In genomic region chr6:109127203-109127602, GRCm38 (mm10) we compare ENCODE assay signal across 18 mouse cellular contexts.
DNase-seq lines count a peak whose midpoint lies in the region; ATAC-seq and TF ChIP-seq lines count a peak whose summit lies in the region.
"Had no signal": no experiment of that assay in that cellular context is flagged by ENCODE, and none has a peak within 500 bp of the region (broad histone marks: within the 10 kb centered on the region; RNA-seq: fewer than 3 reads in every experiment).

No protein-coding gene starts in this region.

- no peak overlapping the region for H3K4me3 ChIP-seq in midbrain, embryonic 14.5 days (replicated peaks; ENCODE audit: low read depth, low read length)
- H3K4me3 ChIP-seq in midbrain, postnatal 0 days (ENCODE audit: low read depth, low read length) = no peak overlapping the region
- H3K4me3 ChIP-seq in hindbrain, embryonic 13.5 days = no peak overlapping the region
- H3K4me3 ChIP-seq: embryonic facial prominence, embryonic 10.5 days; embryonic facial prominence, embryonic 12.5 days; forebrain, embryonic 13.5 days; forebrain, embryonic 15.5 days had no signal

- no peaks in the 10 kb centered on the region for H3K9me3 ChIP-seq in midbrain, embryonic 14.5 days (ENCODE audit: control insufficient read depth, low read length)
- H3K9me3 ChIP-seq in midbrain, postnatal 0 days (ENCODE audit: low read length) = no peaks in the 10 kb centered on the region
- no peaks in the 10 kb centered on the region for H3K9me3 ChIP-seq in hindbrain, embryonic 13.5 days
- H3K9me3 ChIP-seq: embryonic facial prominence, embryonic 10.5 days; embryonic facial prominence, embryonic 12.5 days; forebrain, embryonic 13.5 days; forebrain, embryonic 15.5 days had no signal

- H3K27me3 ChIP-seq in midbrain, embryonic 14.5 days (ENCODE audit: control insufficient read depth, insufficient read depth, low read length) = no peaks in the 10 kb centered on the region
- H3K27me3 ChIP-seq in midbrain, postnatal 0 days (ENCODE audit: insufficient read depth, low read length) = no peaks in the 10 kb centered on the region
- H3K27me3 ChIP-seq in hindbrain, embryonic 13.5 days = no peaks in the 10 kb centered on the region
- H3K27me3 ChIP-seq: embryonic facial prominence, embryonic 12.5 days; forebrain, embryonic 13.5 days; forebrain, embryonic 15.5 days had no signal

- no peak overlapping the region for H3K27ac ChIP-seq in midbrain, embryonic 14.5 days (replicated peaks; ENCODE audit: low read depth, low read length)
- no peak overlapping the region for H3K27ac ChIP-seq in midbrain, postnatal 0 days (ENCODE audit: low read depth, low read length)
- H3K27ac ChIP-seq in hindbrain, embryonic 13.5 days = no peak overlapping the region
- H3K27ac ChIP-seq: embryonic facial prominence, embryonic 10.5 days; embryonic facial prominence, embryonic 12.5 days; forebrain, embryonic 13.5 days; forebrain, embryonic 15.5 days had no signal

- ATAC-seq in midbrain, embryonic 14.5 days (ENCODE audit: low FRiP score, low TSS enrichment) = no peak; the same call in 1 of the 2 replicates
- no peak for ATAC-seq in midbrain, postnatal 0 days (ENCODE audit: low FRiP score)
- ATAC-seq in hindbrain, embryonic 13.5 days (ENCODE audit: low FRiP score) = no peak
- ATAC-seq: forebrain, embryonic 13.5 days; forebrain, embryonic 15.5 days; forebrain, postnatal 0 days had no signal

- H3K4me1 ChIP-seq in midbrain, embryonic 14.5 days (ENCODE audit: control insufficient read depth, insufficient read depth, low read length) = no peaks in the 10 kb centered on the region
- no peaks in the 10 kb centered on the region for H3K4me1 ChIP-seq in midbrain, postnatal 0 days (ENCODE audit: insufficient read depth, low read length)
- H3K4me1 ChIP-seq in hindbrain, embryonic 13.5 days (replicated peaks) = no peaks in the 10 kb centered on the region
- H3K4me1 ChIP-seq: embryonic facial prominence, embryonic 10.5 days; embryonic facial prominence, embryonic 12.5 days; forebrain, embryonic 13.5 days; forebrain, embryonic 15.5 days had no signal

- WGBS in midbrain, embryonic 14.5 days = 26% methylated on average over 1 of the region's 1 CpGs
- WGBS in midbrain, postnatal 0 days = 37% methylated on average over 1 of the region's 1 CpGs
- WGBS in hindbrain, embryonic 13.5 days = 78% methylated on average over 1 of the region's 1 CpGs

- no peak overlapping the region for H3K9ac ChIP-seq in midbrain, embryonic 14.5 days (replicated peaks; ENCODE audit: low read length)
- H3K9ac ChIP-seq in midbrain, postnatal 0 days (replicated peaks; ENCODE audit: low read length, poor library complexity, severe bottlenecking) = no peak overlapping the region
- H3K9ac ChIP-seq in hindbrain, embryonic 13.5 days = no peak overlapping the region
- H3K9ac ChIP-seq: embryonic facial prominence, embryonic 12.5 days; forebrain, embryonic 13.5 days; forebrain, embryonic 15.5 days; forebrain, postnatal 0 days had no signal

- no peak overlapping the region for H3K4me2 ChIP-seq in midbrain, embryonic 14.5 days (ENCODE audit: low read length)
- no peak overlapping the region for H3K4me2 ChIP-seq in midbrain, postnatal 0 days (ENCODE audit: low read depth, low read length, poor library complexity, severe bottlenecking)
- no peak overlapping the region for H3K4me2 ChIP-seq in hindbrain, embryonic 13.5 days
- H3K4me2 ChIP-seq: embryonic facial prominence, embryonic 12.5 days; forebrain, embryonic 13.5 days; forebrain, embryonic 15.5 days had no signal

- DNase-seq in midbrain, embryonic 14.5 days = peak; percentile 35
- no peak for DNase-seq in midbrain, postnatal 0 days (ENCODE audit: low spot score)
- DNase-seq in retina, embryonic 14.5 days (ENCODE audit: low spot score) = peak; percentile 24
- DNase-seq in kidney, adult 18-20 months = no peak
- DNase-seq: adrenal gland, adult 2 months; adrenal gland, postnatal 10 days; adrenal gland, postnatal 25 days; cerebellum, adult 11-12 months; cerebellum, adult 2 months; cerebellum, adult 9-10 months; cerebellum, postnatal 10 days; cerebellum, postnatal 25 days; forebrain, postnatal 0 days had no signal

- no peaks in the 10 kb centered on the region for H3K36me3 ChIP-seq in midbrain, embryonic 14.5 days (ENCODE audit: control insufficient read depth, insufficient read depth, low read length)
- H3K36me3 ChIP-seq in midbrain, postnatal 0 days (ENCODE audit: insufficient read depth, low read length) = no peaks in the 10 kb centered on the region
- H3K36me3 ChIP-seq in hindbrain, embryonic 13.5 days = no peaks in the 10 kb centered on the region
- H3K36me3 ChIP-seq: embryonic facial prominence, embryonic 10.5 days; embryonic facial prominence, embryonic 12.5 days; forebrain, embryonic 15.5 days had no signal

- no peak for TF ChIP-seq CTCF in midbrain, postnatal 0 days (IDR thresholded peaks at IDR 0.05)

Comparison
In these comparisons a context has a peak if more than half of its experiments do, and no peak if none do; other contexts are left out.
1. DNase-seq: peak in midbrain, embryonic 14.5 days (single experiment) and retina, embryonic 14.5 days (single experiment); none in midbrain, postnatal 0 days (single experiment) and kidney, adult 18-20 months (single experiment).